Mouse (Mus musculus) lung, postnatal 0 days (tissue): ENCODE data around the gene 9430015G10Rik.

ENCODE experiments used
- CTCF ChIP-seq: IDR thresholded peaks from 2 replicates; pipeline ENCODE4 v1.5.1; 2016; ENCODE audit warnings: antibody characterized with exemption, mild to moderate bottlenecking
- EP300 ChIP-seq: IDR thresholded peaks from 2 replicates; pipeline ENCODE4 v1.6.1; 2016; ENCODE audit warnings: antibody characterized with exemption, mild to moderate bottlenecking, control low read depth

- no peak for TF ChIP-seq CTCF
- TF ChIP-seq EP300, result no peak
Observed at GRCm38 (mm10) chr4:156133334-156133733, 23.6 kb downstream of the 9430015G10Rik start.
